Mouse (Mus musculus) neutrophil, adult 83 days (primary cell): Measurements from ENCODE around the gene Lyrm9. TPM values are rescaled to one million over a fixed set of nuclear protein-coding genes. Genes with fewer than 3 reads are reported as not detected.

Experiments
- total RNA-seq, 2 experiments: library from RNA; stranded (reverse); gene quantifications; one replicate each; pipeline ENCODE4 v1.2.4; 2023

Gene Lyrm9
- total RNA-seq, result 1 to 10 TPM; 3.4 to 4.1 TPM

GRCm38 (mm10) chr11:78826442-78827013, at the start of gene Lyrm9:
TSS of gene Lyrm9 (plus strand) at chr11:78826584.

Other genes with a start within 250 kb of the Lyrm9 start
- gene Nlk, start 129.2 kb upstream of the Lyrm9 start, total RNA-seq, result 10 to 100 TPM; 12.9 to 15.8 TPM
- gene Ccnq, start 74.9 kb upstream of the Lyrm9 start, total RNA-seq, result 1 to 10 TPM; 5.6 to 9.8 TPM
- gene Nos2, start 94.2 kb downstream of the Lyrm9 start, total RNA-seq, result not detected
- gene Lgals9, start 158.4 kb downstream of the Lyrm9 start, total RNA-seq, result 100 to 1,000 TPM; 111 to 114 TPM